Mouse (Mus musculus) neural tube, embryonic 10.5 days (tissue): Measurements from ENCODE around the gene Umad1.

Source experiments
- DNase-seq: peaks from one replicate; pipeline ENCODE4 v3.0.0-alpha.2; 2017; ENCODE audit warnings: low spot score; ENCODE audit errors: extremely low spot score

Gene Umad1

GRCm38 (mm10) chr6:8473498-8473897 lies 214.4 kb downstream of the Umad1 start:
- no peak for DNase-seq

- no peak for DNase-seq
These were observed 215.2 kb downstream of the Umad1 start for GRCm38 (mm10) chr6:8474316-8474715.

- no peak for DNase-seq
These were observed 215.7 kb downstream of the Umad1 start for GRCm38 (mm10) chr6:8474820-8475219.

DNA sequence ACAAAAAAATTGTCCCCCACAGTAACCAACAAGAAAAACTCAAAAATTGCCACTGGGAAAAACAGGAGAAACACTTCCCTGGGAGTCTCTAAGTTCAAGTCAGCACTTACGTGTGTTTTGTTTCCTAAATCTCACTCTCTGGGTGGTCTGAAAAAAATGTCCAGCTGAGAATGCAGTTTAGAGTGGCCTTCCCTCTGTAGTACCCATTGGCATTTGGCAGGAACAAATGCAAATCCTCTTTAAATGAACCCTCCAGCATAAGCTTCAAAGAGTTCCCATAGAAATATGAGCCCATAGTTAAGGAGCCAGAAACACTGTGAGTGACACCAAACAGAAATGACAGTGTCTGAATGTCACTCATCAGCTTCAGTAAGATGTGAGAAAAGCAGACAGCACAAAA lies 220.1 kb downstream of the Umad1 start:
- DNase-seq: no peak

- DNase-seq: no peak
These were observed 225.6 kb downstream of the Umad1 start for GRCm38 (mm10) chr6:8484437-8485275.

- DNase-seq: no peak
These were observed 226.5 kb downstream of the Umad1 start for GRCm38 (mm10) chr6:8485414-8486175.

- no peak for DNase-seq
These were observed 227.4 kb downstream of the Umad1 start for GRCm38 (mm10) chr6:8486391-8487043.

DNA sequence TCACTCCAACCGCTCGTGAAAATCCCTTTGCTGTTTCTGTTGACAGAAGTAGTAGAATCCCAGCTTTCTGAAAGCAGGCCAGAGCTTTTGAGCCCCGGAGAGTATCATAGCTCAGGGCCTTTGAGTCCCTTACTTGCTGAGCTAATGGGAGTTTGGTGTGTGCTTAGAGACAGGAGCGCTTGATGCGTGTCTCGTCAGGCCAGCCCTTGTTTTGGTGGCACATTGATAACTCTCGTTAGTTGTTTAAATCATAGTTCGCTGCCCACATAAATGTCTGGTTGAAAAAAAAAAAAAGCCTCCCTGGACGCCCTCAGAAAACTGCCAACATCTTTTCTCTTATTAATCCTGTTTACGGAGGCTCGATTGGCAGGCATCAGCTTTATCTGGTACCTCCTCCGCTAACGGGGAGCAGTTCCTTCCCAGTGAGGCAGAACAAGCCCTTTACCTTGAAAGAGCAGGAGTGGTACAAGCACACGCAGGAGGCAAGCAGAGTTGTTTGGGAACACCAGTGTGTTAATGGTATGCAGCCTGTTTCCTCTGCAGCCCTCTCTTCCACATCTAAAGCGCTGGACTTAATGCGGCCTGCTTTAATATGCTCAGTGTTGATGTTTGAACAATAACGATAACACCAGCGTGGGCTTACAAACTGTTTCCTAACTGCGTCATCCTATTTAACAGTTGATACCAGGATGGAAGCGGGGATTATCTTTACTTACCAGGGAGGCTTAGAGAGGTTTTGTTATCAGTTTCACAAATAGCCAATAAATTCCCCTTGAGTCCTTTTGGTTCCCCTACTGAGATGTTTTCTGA lies 228.2 kb downstream of the Umad1 start:
- DNase-seq: no peak

GRCm38 (mm10) chr6:8488249-8488648 lies 229.2 kb downstream of the Umad1 start:
- no peak for DNase-seq

DNA sequence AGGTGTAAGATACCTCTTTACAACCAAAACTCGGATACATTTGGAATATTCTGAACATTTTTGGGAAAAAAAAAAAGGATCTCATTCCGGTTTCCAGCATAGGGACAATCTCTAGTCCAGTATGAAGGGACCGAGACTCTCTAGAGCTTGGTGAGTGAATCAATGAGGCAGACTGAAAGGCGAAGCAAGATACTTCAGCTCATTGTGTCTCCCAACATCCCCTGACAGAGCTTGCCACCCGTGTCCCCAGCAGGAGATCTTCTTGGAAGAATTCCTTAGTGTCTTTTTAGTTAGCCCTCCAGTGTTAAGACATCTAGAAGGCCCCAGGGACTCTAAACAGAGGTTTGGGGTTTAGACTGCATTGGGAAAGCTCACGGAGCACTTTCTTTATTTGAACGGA lies 230.2 kb downstream of the Umad1 start:
- DNase-seq: no peak

GRCm38 (mm10) chr6:8489938-8490585 lies 231.0 kb downstream of the Umad1 start:
- DNase-seq: no peak

GRCm38 (mm10) chr6:8492248-8492647 lies 233.2 kb downstream of the Umad1 start:
- no peak for DNase-seq

DNA sequence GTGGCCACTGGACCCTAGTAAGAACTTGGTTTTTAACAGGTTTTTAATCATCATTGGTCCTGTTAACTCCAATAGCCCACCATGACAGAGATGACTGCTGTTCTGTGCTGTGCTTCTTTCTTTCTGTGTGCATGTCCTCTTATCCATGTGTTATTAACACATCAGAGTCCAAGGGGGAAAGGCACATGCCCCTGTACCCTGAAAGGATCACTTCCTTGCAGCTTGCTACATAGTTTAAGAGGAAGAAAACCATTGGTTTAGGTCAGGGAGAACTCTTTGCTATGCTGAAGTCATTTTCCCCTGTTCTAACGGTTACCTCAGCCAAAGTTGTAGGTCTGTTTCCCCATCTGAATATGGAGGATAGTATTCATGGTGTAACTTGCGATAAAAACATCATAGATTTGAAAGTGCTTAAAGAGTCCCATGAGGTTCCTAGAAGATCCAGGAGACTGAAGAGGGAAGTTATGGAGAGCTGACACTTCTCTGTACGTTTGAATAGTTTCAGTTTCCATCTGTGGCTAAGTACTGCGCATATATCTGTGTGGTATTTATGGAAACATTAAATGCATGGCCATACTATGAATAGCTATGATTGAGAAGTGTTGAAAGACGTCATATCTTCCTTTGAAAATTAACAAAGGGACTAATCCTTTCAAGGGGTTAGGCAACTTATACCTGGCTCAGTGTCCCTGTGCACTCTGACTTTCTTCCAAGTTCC lies 236.2 kb downstream of the Umad1 start:
- DNase-seq: no peak

DNA sequence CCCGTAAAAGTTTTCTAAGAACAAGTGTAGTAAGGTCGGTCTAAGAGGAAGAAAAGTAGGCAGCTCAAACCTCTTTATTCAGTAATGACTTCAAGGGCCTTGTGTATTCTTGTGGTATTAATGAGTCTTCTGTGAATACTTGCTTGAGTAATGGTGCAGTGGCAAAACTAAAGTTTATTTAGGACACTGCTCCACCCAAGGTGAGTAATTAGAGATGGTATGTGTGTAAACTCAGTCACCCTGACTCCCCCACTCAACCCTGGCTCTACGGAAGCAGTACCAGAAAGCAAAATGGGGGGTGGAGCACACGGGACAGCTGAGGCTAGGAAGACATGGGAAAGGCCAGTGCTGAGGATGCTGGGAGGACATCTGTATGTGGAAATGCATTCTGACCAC lies 236.7 kb downstream of the Umad1 start:
- DNase-seq: no peak

DNA sequence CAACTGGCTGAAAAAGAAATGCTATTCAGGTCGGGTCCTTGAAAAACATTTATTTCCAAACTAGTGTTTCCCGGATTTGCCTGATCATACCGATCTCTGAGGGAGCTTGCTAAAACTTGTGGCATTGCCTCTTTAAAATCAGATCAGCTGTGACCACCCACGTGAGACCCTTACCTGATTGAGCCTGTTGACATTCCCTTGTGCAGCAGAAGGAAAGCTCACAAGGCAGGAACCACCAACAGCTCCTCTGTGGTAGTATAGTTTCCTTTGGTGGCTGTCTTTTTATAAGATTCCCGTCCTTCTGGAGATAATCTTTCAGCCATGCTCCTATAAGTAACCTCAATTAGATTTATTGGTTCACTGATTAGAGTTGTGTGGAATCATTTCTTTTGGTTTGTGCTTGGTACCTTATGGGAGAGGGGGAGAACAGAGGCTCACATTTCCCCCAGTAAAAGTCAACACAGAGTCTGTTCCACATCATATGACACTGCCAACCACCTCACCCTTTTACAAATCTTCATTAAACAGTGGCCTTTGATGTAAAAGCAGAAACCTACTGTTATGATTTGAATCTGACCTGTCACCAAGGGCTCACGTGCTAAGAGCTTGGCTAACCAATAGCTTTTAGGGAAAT lies 238.3 kb downstream of the Umad1 start:
- DNase-seq: no peak

DNA sequence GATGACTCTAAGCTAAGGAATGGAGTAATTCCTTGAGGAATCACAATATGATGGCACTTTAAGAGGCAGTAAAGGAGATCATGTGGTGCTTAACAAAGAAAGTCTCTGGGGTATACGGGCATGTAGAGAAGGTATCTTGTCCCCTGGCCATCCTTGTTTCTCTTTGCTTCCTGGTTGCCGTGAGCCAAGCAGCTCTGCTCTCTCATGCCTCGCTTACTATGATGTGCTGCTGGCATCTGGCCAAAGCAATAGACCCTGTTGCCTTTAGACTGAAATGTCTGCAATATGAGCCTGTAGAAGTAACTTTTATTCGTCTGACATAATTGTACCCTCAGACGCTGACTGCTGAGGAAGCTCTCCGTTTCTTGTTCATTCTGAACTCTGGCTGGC lies 238.8 kb downstream of the Umad1 start:
- no peak for DNase-seq

DNA sequence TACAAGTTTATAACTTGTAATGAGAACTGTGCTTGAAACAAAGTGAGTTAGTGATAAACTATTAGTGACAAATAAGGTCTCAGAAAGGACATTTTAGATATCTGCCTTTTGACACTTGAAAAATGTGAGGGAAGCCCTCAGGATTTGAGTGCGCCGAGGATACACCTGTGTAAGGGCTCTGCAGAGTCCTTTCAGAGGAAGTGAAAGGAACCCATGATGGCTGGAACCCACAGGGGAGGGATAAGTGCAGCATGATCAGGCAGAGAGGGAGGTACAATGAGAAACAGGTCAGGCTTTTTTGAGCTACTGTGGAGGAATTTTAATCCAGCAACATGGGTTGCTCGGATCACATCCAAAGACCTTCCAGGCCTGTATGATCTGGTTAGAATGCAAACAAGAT lies 239.9 kb downstream of the Umad1 start:
- no peak for DNase-seq

DNA sequence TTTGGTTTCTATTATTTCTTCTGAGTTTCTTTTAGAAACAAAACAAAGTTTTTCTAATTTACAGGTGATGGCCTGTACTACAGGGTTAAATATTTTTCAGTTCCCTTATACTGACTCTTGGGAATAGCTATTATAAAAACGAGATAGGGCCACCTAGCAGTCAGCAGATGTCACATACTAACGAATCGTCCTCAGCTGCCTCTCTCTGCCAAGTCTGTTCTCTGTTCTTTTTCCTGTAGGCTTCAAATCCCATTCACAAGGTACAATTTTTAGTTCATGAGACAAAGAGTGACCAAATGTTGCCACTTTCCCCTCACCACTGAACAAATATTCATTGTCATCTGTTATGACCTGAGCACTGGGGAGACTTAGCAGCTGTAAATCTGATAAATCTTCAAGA lies 244.9 kb downstream of the Umad1 start:
- DNase-seq: no peak

GRCm38 (mm10) chr6:8504521-8505228 lies 245.6 kb downstream of the Umad1 start:
- no peak for DNase-seq
